ENCODE assay signal across 13 mouse cellular contexts in genomic region chr4:124905417-124905816, GRCm38 (mm10). TPM values are rescaled to one million over a fixed set of nuclear protein-coding genes. Genes with fewer than 3 reads are reported as not detected.
DNase-seq lines count a peak whose midpoint lies in the region; ATAC-seq and TF ChIP-seq lines count a peak whose summit lies in the region.
"Had no signal": no experiment of that assay in that cellular context is flagged by ENCODE, and none has a peak within 500 bp of the region (broad histone marks: within the 10 kb centered on the region; RNA-seq: fewer than 3 reads in every experiment).

No protein-coding gene starts in this region.

- no peak overlapping the region for H3K9ac ChIP-seq in hindbrain, embryonic 16.5 days (ENCODE audit: low read depth, low read length)
- H3K9ac ChIP-seq in embryonic facial prominence, embryonic 12.5 days = no peak overlapping the region

- H3K27ac ChIP-seq in hindbrain, embryonic 10.5 days = peak overlapping the region; percentile 86
- no peak overlapping the region for H3K27ac ChIP-seq in hindbrain, embryonic 16.5 days (ENCODE audit: low read depth, low read length)
- peak overlapping the region; percentile 66; the same call in 1 of the 2 replicates for H3K27ac ChIP-seq in embryonic facial prominence, embryonic 12.5 days
- no peak overlapping the region for H3K27ac ChIP-seq in gastrocnemius, adult 2 months

- peaks cover 26% of the 10 kb centered on the region for H3K27me3 ChIP-seq in hindbrain, embryonic 10.5 days (ENCODE audit: insufficient read depth, poor library complexity, severe bottlenecking)
- no peaks in the 10 kb centered on the region; the same call in 1 of the 2 replicates for H3K27me3 ChIP-seq in hindbrain, embryonic 16.5 days (replicated peaks; ENCODE audit: control insufficient read depth, insufficient read depth, low read length)
- H3K27me3 ChIP-seq in embryonic facial prominence, embryonic 12.5 days = peaks cover 22% of the 10 kb centered on the region

- no peaks in the 10 kb centered on the region for H3K9me3 ChIP-seq in hindbrain, embryonic 10.5 days
- no peaks in the 10 kb centered on the region for H3K9me3 ChIP-seq in hindbrain, embryonic 16.5 days (ENCODE audit: control insufficient read depth, low read length)
- H3K9me3 ChIP-seq in embryonic facial prominence, embryonic 12.5 days = no peaks in the 10 kb centered on the region
- H3K9me3 ChIP-seq: limb, embryonic 10.5 days had no signal

- H3K4me3 ChIP-seq in hindbrain, embryonic 10.5 days = no peak overlapping the region
- no peak overlapping the region for H3K4me3 ChIP-seq in hindbrain, embryonic 16.5 days (ENCODE audit: low read length)
- no peak overlapping the region for H3K4me3 ChIP-seq in embryonic facial prominence, embryonic 12.5 days
- no peak overlapping the region for H3K4me3 ChIP-seq in gastrocnemius, adult 2 months

- H3K4me1 ChIP-seq in hindbrain, embryonic 10.5 days (replicated peaks) = peaks cover 33% of the 10 kb centered on the region
- peaks cover 4% of the 10 kb centered on the region for H3K4me1 ChIP-seq in hindbrain, embryonic 16.5 days (ENCODE audit: control insufficient read depth, insufficient read depth, low read depth, low read length)
- peaks cover 16% of the 10 kb centered on the region for H3K4me1 ChIP-seq in embryonic facial prominence, embryonic 12.5 days

- intact Hi-C loops in gastrocnemius, adult 2 months (cut with DNase I) = no loop called here

- WGBS in hindbrain, embryonic 10.5 days = 68% methylated on average over 4 of the region's 4 CpGs
- WGBS in hindbrain, embryonic 16.5 days = 68% methylated on average over 4 of the region's 4 CpGs
- WGBS in embryonic facial prominence, embryonic 12.5 days = 73% methylated on average over 4 of the region's 4 CpGs

- H3K4me2 ChIP-seq in hindbrain, embryonic 16.5 days (ENCODE audit: low read length) = no peak overlapping the region
- no peak overlapping the region for H3K4me2 ChIP-seq in embryonic facial prominence, embryonic 12.5 days (replicated peaks)

- DNase-seq in hindbrain, embryonic 10.5 days (ENCODE audit: low spot score) = no peak
- peak; percentile 51 for DNase-seq in thymus, postnatal 4 days
- no peak for DNase-seq in thymus, postnatal 36 days
- no peak for DNase-seq in gastrocnemius, adult 2 months
- no peak for DNase-seq in gastrocnemius, postnatal 4 days (ENCODE audit: low spot score in 2 of 2)
- DNase-seq: right cerebral cortex, adult 18-20 months had no signal

- TF ChIP-seq CTCF in gastrocnemius, adult 2 months (IDR thresholded peaks at IDR 0.05) = no peak

- no peak for ATAC-seq in hindbrain, embryonic 16.5 days
- no peak for ATAC-seq in embryonic facial prominence, embryonic 12.5 days (ENCODE audit: insufficient number of reproducible peaks, insufficient read depth, low FRiP score, low TSS enrichment)
- ATAC-seq in erythroid progenitor cell, adult 5-6 weeks (replicated peaks; ENCODE audit: low FRiP score, poor library complexity, severe bottlenecking) = no peak
- ATAC-seq: lung, postnatal 0 days had no signal

- H3K36me3 ChIP-seq in hindbrain, embryonic 10.5 days = peaks cover 4% of the 10 kb centered on the region; the same call in 1 of the 2 replicates
- H3K36me3 ChIP-seq in hindbrain, embryonic 16.5 days (ENCODE audit: control insufficient read depth, insufficient read depth, low read length) = no peaks in the 10 kb centered on the region
- H3K36me3 ChIP-seq in embryonic facial prominence, embryonic 12.5 days = no peaks in the 10 kb centered on the region
- H3K36me3 ChIP-seq: limb, embryonic 10.5 days had no signal

RNA-seq across cellular contexts. Expression of gene Epha10, which starts 24.7 kb away (rescaled TPM):
- polyA plus RNA-seq in hindbrain, embryonic 10.5 days (2016; fragmentation: Nextera tagmentation; extraction: Ambion mirVana) = 3.8 and 7.6 TPM in 2 replicates
- 10.9 and 12.3 TPM in 2 replicates for polyA plus RNA-seq in hindbrain, embryonic 16.5 days (2015; fragmentation: Nextera tagmentation; extraction: Ambion mirVana)
- polyA plus RNA-seq in embryonic facial prominence, embryonic 12.5 days (2016; fragmentation: Nextera tagmentation; extraction: Ambion mirVana) = 1.5 and 1.9 TPM in 2 replicates
- total RNA-seq in gastrocnemius, adult 2 months (2021) = not detected
- total RNA-seq in erythroid progenitor cell, adult 5-6 weeks (2015; ENCODE audit: low replicate concordance) = not detected in 2 replicates
- total RNA-seq in erythroid progenitor cell, adult 5-6 weeks (2017; ENCODE audit: low replicate concordance) = 0.13 TPM in 1 of 2 replicates, not detected in the other
- total RNA-seq in gastrocnemius, postnatal 4 days (2021) = not detected
- total RNA-seq: common myeloid progenitor, adult 5-6 weeks had no signal
- polyA plus RNA-seq: heart, embryonic 14.5 days; lung, postnatal 0 days had no signal

RNA-seq across cellular contexts. Expression of gene 9930104L06Rik, which starts 31.4 kb away (rescaled TPM):
- polyA plus RNA-seq in hindbrain, embryonic 10.5 days (2016; fragmentation: Nextera tagmentation; extraction: Ambion mirVana) = 13.3 and 18.0 TPM in 2 replicates
- polyA plus RNA-seq in hindbrain, embryonic 16.5 days (2015; fragmentation: Nextera tagmentation; extraction: Ambion mirVana) = 13.2 and 16.5 TPM in 2 replicates
- polyA plus RNA-seq in embryonic facial prominence, embryonic 12.5 days (2016; fragmentation: Nextera tagmentation; extraction: Ambion mirVana) = 19.5 and 20.1 TPM in 2 replicates
- total RNA-seq in gastrocnemius, adult 2 months (2021) = 1 to 10 TPM; 8.6 to 9.4 TPM
- 1.7 and 4.0 TPM in 2 replicates for total RNA-seq in erythroid progenitor cell, adult 5-6 weeks (2015; ENCODE audit: low replicate concordance)
- 12.2 and 15.8 TPM in 2 replicates for total RNA-seq in erythroid progenitor cell, adult 5-6 weeks (2017; ENCODE audit: low replicate concordance)
- 1 to 10 TPM; 9.6 to 9.8 TPM for total RNA-seq in gastrocnemius, postnatal 4 days (2021)

RNA-seq across cellular contexts. Expression of gene Cdca8, which starts 33.7 kb away (rescaled TPM):
- polyA plus RNA-seq in hindbrain, embryonic 10.5 days (2016; fragmentation: Nextera tagmentation; extraction: Ambion mirVana) = 224 and 253 TPM in 2 replicates
- polyA plus RNA-seq in hindbrain, embryonic 16.5 days (2015; fragmentation: Nextera tagmentation; extraction: Ambion mirVana) = 32.2 and 37.2 TPM in 2 replicates
- polyA plus RNA-seq in embryonic facial prominence, embryonic 12.5 days (2016; fragmentation: Nextera tagmentation; extraction: Ambion mirVana) = 158 and 176 TPM in 2 replicates
- under 1 TPM; 0.28 to 0.38 TPM for total RNA-seq in gastrocnemius, adult 2 months (2021)
- total RNA-seq in erythroid progenitor cell, adult 5-6 weeks (2015; ENCODE audit: low replicate concordance) = 272 and 278 TPM in 2 replicates
- 294 and 381 TPM in 2 replicates for total RNA-seq in erythroid progenitor cell, adult 5-6 weeks (2017; ENCODE audit: low replicate concordance)
- 10 to 100 TPM; 16.7 to 20.1 TPM for total RNA-seq in gastrocnemius, postnatal 4 days (2021)

RNA-seq across cellular contexts. Expression of gene Maneal, which starts 43.4 kb away (rescaled TPM):
- 3.7 and 8.8 TPM in 2 replicates for polyA plus RNA-seq in hindbrain, embryonic 10.5 days (2016; fragmentation: Nextera tagmentation; extraction: Ambion mirVana)
- polyA plus RNA-seq in hindbrain, embryonic 16.5 days (2015; fragmentation: Nextera tagmentation; extraction: Ambion mirVana) = 10.5 and 10.6 TPM in 2 replicates
- 1.4 and 2.2 TPM in 2 replicates for polyA plus RNA-seq in embryonic facial prominence, embryonic 12.5 days (2016; fragmentation: Nextera tagmentation; extraction: Ambion mirVana)
- under 1 TPM; 0.31 to 0.46 TPM for total RNA-seq in gastrocnemius, adult 2 months (2021)
- not detected in 2 replicates for total RNA-seq in erythroid progenitor cell, adult 5-6 weeks (2015; ENCODE audit: low replicate concordance)
- not detected in 2 replicates for total RNA-seq in erythroid progenitor cell, adult 5-6 weeks (2017; ENCODE audit: low replicate concordance)
- total RNA-seq in gastrocnemius, postnatal 4 days (2021) = under 1 TPM; 0.34 to 0.47 TPM

RNA-seq across cellular contexts. Expression of gene 1110065P20Rik, which starts 54.4 kb away (rescaled TPM):
- 47.9 and 61.7 TPM in 2 replicates for polyA plus RNA-seq in hindbrain, embryonic 10.5 days (2016; fragmentation: Nextera tagmentation; extraction: Ambion mirVana)
- 92.7 and 102 TPM in 2 replicates for polyA plus RNA-seq in hindbrain, embryonic 16.5 days (2015; fragmentation: Nextera tagmentation; extraction: Ambion mirVana)
- 62.6 and 62.8 TPM in 2 replicates for polyA plus RNA-seq in embryonic facial prominence, embryonic 12.5 days (2016; fragmentation: Nextera tagmentation; extraction: Ambion mirVana)
- total RNA-seq in gastrocnemius, adult 2 months (2021) = 10 to 100 TPM; 18.4 to 23.0 TPM
- 2.9 and 4.2 TPM in 2 replicates for total RNA-seq in erythroid progenitor cell, adult 5-6 weeks (2015; ENCODE audit: low replicate concordance)
- total RNA-seq in erythroid progenitor cell, adult 5-6 weeks (2017; ENCODE audit: low replicate concordance) = 1.2 TPM in 1 of 2 replicates, not detected in the other
- total RNA-seq in gastrocnemius, postnatal 4 days (2021) = 10 to 100 TPM; 47.5 to 49.5 TPM

Comparison
In these comparisons a context has a peak if more than half of its experiments do, and no peak if none do; other contexts are left out.
1. H3K27ac ChIP-seq: peak in hindbrain, embryonic 10.5 days (single experiment) and embryonic facial prominence, embryonic 12.5 days (single experiment); none in hindbrain, embryonic 16.5 days (single experiment) and gastrocnemius, adult 2 months (single experiment).
2. RNA of gene Cdca8, which starts 33.7 kb away (total RNA-seq): 272 to 381 TPM in erythroid progenitor cell, adult 5-6 weeks; 16.7 to 20.1 TPM in gastrocnemius, postnatal 4 days and 0.28 to 0.38 TPM in gastrocnemius, adult 2 months; every median in the first group is over 10 times any median in the second.